ENCODE assay signal across 7 mouse cellular contexts in genomic region chr11:32531871-32532764, GRCm38 (mm10). TPM values are rescaled to one million over a fixed set of nuclear protein-coding genes. Genes with fewer than 3 reads are reported as not detected.
A peak's percentile ranks its signal among the peaks of the same experiment; 100 is the strongest.
DNase-seq lines count a peak whose midpoint lies in the region; ATAC-seq and TF ChIP-seq lines count a peak whose summit lies in the region.

Efcab9 (minus strand) TSS chr11:32532081.

- H3K27ac ChIP-seq in lung, postnatal 0 days (ENCODE audit: low read length): no peak within 1 kb of the TSS
- no peak within 1 kb of the TSS for H3K27ac ChIP-seq in embryonic facial prominence, embryonic 14.5 days (replicated peaks; ENCODE audit: low read depth, low read length)
- H3K27ac ChIP-seq in intestine, embryonic 16.5 days (ENCODE audit: low read length): peak within 1 kb of the TSS; percentile 45
- no peak within 1 kb of the TSS for H3K27ac ChIP-seq in neural tube, embryonic 14.5 days (ENCODE audit: low read depth, low read length)

- H3K4me1 ChIP-seq in lung, postnatal 0 days (ENCODE audit: insufficient read depth, low read depth, low read length): peaks cover 6% of the 10 kb centered on the region; the same call in 1 of the 2 replicates
- peaks cover 17% of the 10 kb centered on the region for H3K4me1 ChIP-seq in embryonic facial prominence, embryonic 14.5 days (ENCODE audit: control insufficient read depth, insufficient read depth, low read length)
- H3K4me1 ChIP-seq in intestine, embryonic 16.5 days (ENCODE audit: control insufficient read depth, insufficient read depth, low read length): peaks cover 11% of the 10 kb centered on the region
- peaks cover 6% of the 10 kb centered on the region for H3K4me1 ChIP-seq in neural tube, embryonic 14.5 days (ENCODE audit: control insufficient read depth, insufficient read depth, low read length)

- H3K9ac ChIP-seq in lung, postnatal 0 days (replicated peaks; ENCODE audit: low read depth): peak within 1 kb of the TSS; percentile 41; the same call in 1 of the 2 replicates
- peak within 1 kb of the TSS; percentile 70 for H3K9ac ChIP-seq in embryonic facial prominence, embryonic 14.5 days (ENCODE audit: low read depth, low read length)
- H3K9ac ChIP-seq in intestine, embryonic 16.5 days (ENCODE audit: low read depth, low read length): peak within 1 kb of the TSS; percentile 77
- H3K9ac ChIP-seq in neural tube, embryonic 14.5 days (replicated peaks; ENCODE audit: low read depth, low read length): peak within 1 kb of the TSS; percentile 65

- TF ChIP-seq EP300 in lung, postnatal 0 days (IDR thresholded peaks at IDR 0.05): no peak

- peak within 1 kb of the TSS; percentile 99 for H3K4me2 ChIP-seq in lung, postnatal 0 days (replicated peaks; ENCODE audit: low read depth, low read length)
- H3K4me2 ChIP-seq in embryonic facial prominence, embryonic 14.5 days (ENCODE audit: low read depth, low read length): peak within 1 kb of the TSS; percentile 100
- H3K4me2 ChIP-seq in intestine, embryonic 16.5 days (ENCODE audit: low read depth, low read length): peak within 1 kb of the TSS; percentile 99
- peak within 1 kb of the TSS; percentile 98 for H3K4me2 ChIP-seq in neural tube, embryonic 14.5 days (ENCODE audit: low read depth, low read length)

- DNase-seq in lung, postnatal 0 days (ENCODE audit: low spot score): no peak
- DNase-seq in lung, postnatal 4 days: no peak
- no peak for DNase-seq in embryonic facial prominence, embryonic 14.5 days (ENCODE audit: low spot score)
- no peak for DNase-seq in adrenal gland, postnatal 4 days (ENCODE audit: low spot score in 2 of 2)
- no peak for DNase-seq in ovary, postnatal 10 days (ENCODE audit: low spot score)

- WGBS in lung, postnatal 0 days: 4% methylated on average over 33 of the region's 33 CpGs
- 5% methylated on average over 33 of the region's 33 CpGs for WGBS in embryonic facial prominence, embryonic 14.5 days
- WGBS in intestine, embryonic 16.5 days: 3% methylated on average over 33 of the region's 33 CpGs
- 5% methylated on average over 33 of the region's 33 CpGs for WGBS in neural tube, embryonic 14.5 days

- ATAC-seq in lung, postnatal 0 days: no peak
- ATAC-seq in embryonic facial prominence, embryonic 14.5 days (ENCODE audit: low read depth): no peak
- ATAC-seq in intestine, embryonic 16.5 days: peak; percentile 20
- ATAC-seq in neural tube, embryonic 14.5 days (ENCODE audit: low read depth): peak; percentile 22; the same call in 1 of the 2 replicates

- no peaks in the 10 kb centered on the region for H3K27me3 ChIP-seq in lung, postnatal 0 days (replicated peaks; ENCODE audit: insufficient read depth, low read length)
- no peaks in the 10 kb centered on the region; the same call in 1 of the 2 replicates for H3K27me3 ChIP-seq in embryonic facial prominence, embryonic 14.5 days (replicated peaks; ENCODE audit: control insufficient read depth, insufficient read depth, low read length)
- H3K27me3 ChIP-seq in intestine, embryonic 16.5 days (replicated peaks; ENCODE audit: control insufficient read depth, insufficient read depth, low read length): no peaks in the 10 kb centered on the region
- no peaks in the 10 kb centered on the region for H3K27me3 ChIP-seq in neural tube, embryonic 14.5 days (ENCODE audit: control insufficient read depth, insufficient read depth, low read length)

- H3K36me3 ChIP-seq in lung, postnatal 0 days (ENCODE audit: insufficient read depth, low read length): no peaks in the 10 kb centered on the region
- 0 out of 2 replicates have a peak, but pooled peaks cover 7% of the 10 kb centered on the region for H3K36me3 ChIP-seq in embryonic facial prominence, embryonic 14.5 days (ENCODE audit: control insufficient read depth, insufficient read depth, low read length)
- H3K36me3 ChIP-seq in intestine, embryonic 16.5 days (ENCODE audit: control insufficient read depth, insufficient read depth, low read length): no peaks in the 10 kb centered on the region
- H3K36me3 ChIP-seq in neural tube, embryonic 14.5 days (ENCODE audit: control insufficient read depth, insufficient read depth, low read length): no peaks in the 10 kb centered on the region

- peak within 1 kb of the TSS; percentile 60 for H3K4me3 ChIP-seq in lung, postnatal 0 days (ENCODE audit: low read depth, low read length)
- H3K4me3 ChIP-seq in embryonic facial prominence, embryonic 14.5 days (ENCODE audit: low read depth, low read length): peak within 1 kb of the TSS; percentile 69
- peak within 1 kb of the TSS; percentile 78 for H3K4me3 ChIP-seq in intestine, embryonic 16.5 days (ENCODE audit: low read length)
- H3K4me3 ChIP-seq in neural tube, embryonic 14.5 days (ENCODE audit: low read depth, low read length): peak within 1 kb of the TSS; percentile 61

- no peak for TF ChIP-seq CTCF in lung, postnatal 0 days (IDR thresholded peaks at IDR 0.05)

- no peaks in the 10 kb centered on the region for H3K9me3 ChIP-seq in lung, postnatal 0 days (ENCODE audit: low read length)
- H3K9me3 ChIP-seq in embryonic facial prominence, embryonic 14.5 days (ENCODE audit: control insufficient read depth, low read length): no peaks in the 10 kb centered on the region
- no peaks in the 10 kb centered on the region for H3K9me3 ChIP-seq in intestine, embryonic 16.5 days (ENCODE audit: control insufficient read depth, low read length)
- H3K9me3 ChIP-seq in neural tube, embryonic 14.5 days (ENCODE audit: control insufficient read depth, low read length): no peaks in the 10 kb centered on the region

RNA-seq across cellular contexts. Expression of gene Efcab9, which starts in this region (rescaled TPM):
- polyA plus RNA-seq in lung, postnatal 0 days (2015; fragmentation: Nextera tagmentation; extraction: Ambion mirVana): 0.18 and 0.30 TPM in 2 replicates
- 0.31 TPM in 1 of 2 replicates, not detected in the other for polyA plus RNA-seq in embryonic facial prominence, embryonic 14.5 days (2014; fragmentation: Nextera tagmentation; extraction: Ambion mirVana)
- polyA plus RNA-seq in intestine, embryonic 16.5 days (2015; fragmentation: Nextera tagmentation; extraction: Ambion mirVana): 0.65 and 0.77 TPM in 2 replicates
- not detected in 2 replicates for polyA plus RNA-seq in neural tube, embryonic 14.5 days (2014; fragmentation: Nextera tagmentation; extraction: Ambion mirVana)
- total RNA-seq in adrenal gland, postnatal 4 days (2021): 1 to 10 TPM in 1 of 2 experiments, under 1 TPM in 1; 0.42 to 1.6 TPM

Comparison
In these comparisons a context has a peak if more than half of its experiments do, and no peak if none do; other contexts are left out.
1. Peak in ATAC-seq, H3K4me3 ChIP-seq, H3K27ac ChIP-seq, H3K9ac ChIP-seq and H3K4me2 ChIP-seq in intestine, embryonic 16.5 days; RNA of the gene not detected or under 1 TPM.
2. Peak in ATAC-seq, H3K4me3 ChIP-seq, H3K9ac ChIP-seq and H3K4me2 ChIP-seq in neural tube, embryonic 14.5 days; RNA of the gene not detected or under 1 TPM.